Mouse (Mus musculus): ENCODE measurements around the gene Gm20388.

- TF ChIP-seq HCFC1 (IDR thresholded peaks at IDR 0.05; ENCODE audit: borderline replicate concordance, insufficient read depth, low read length): no peak
- TF ChIP-seq MAFK (IDR thresholded peaks at IDR 0.05; ENCODE audit: insufficient read depth, low read depth, low read length): no peak
- TF ChIP-seq ZNF384 (IDR thresholded peaks at IDR 0.05; ENCODE audit: low read depth, low read length): no peak
- TF ChIP-seq ZC3H11A (IDR thresholded peaks at IDR 0.05; ENCODE audit: borderline replicate concordance, low read depth, low read length): no peak
Measured at GRCm38 (mm10) chr8:122047206-122047870, 2136.7 kb downstream of the Gm20388 start.
